Mouse (Mus musculus): ENCODE measurements around the gene Arhgap29.

GRCm38 (mm10) chr3:122027776-122028175 is 75.4 kb downstream of the Arhgap29 start:
- no peak for TF ChIP-seq CTCF (IDR thresholded peaks at IDR 0.05; ENCODE audit: low read depth)
- TF ChIP-seq EP300 (IDR thresholded peaks at IDR 0.05; ENCODE audit: low read depth): no peak
